Mouse (Mus musculus): ENCODE measurements around the gene Olfr521.
"Not testable (repeated sequence)": the region's sequence is repeated elsewhere in the genome, so short reads cannot be mapped to it uniquely, and the experiment has no call there.

Olfr521 gene

GRCm38 (mm10) chr7:99805340-99805739, 42.0 kb downstream of the Olfr521 start:
- DNase-seq (ENCODE audit: low read depth in 2 of 2, low spot score in 2 of 2): no peak

- not testable (repeated sequence) for DNase-seq (ENCODE audit: low read depth in 2 of 2, low spot score in 2 of 2)
Measured at GRCm38 (mm10) chr7:99807043-99807442, 43.7 kb downstream of the Olfr521 start.

DNA sequence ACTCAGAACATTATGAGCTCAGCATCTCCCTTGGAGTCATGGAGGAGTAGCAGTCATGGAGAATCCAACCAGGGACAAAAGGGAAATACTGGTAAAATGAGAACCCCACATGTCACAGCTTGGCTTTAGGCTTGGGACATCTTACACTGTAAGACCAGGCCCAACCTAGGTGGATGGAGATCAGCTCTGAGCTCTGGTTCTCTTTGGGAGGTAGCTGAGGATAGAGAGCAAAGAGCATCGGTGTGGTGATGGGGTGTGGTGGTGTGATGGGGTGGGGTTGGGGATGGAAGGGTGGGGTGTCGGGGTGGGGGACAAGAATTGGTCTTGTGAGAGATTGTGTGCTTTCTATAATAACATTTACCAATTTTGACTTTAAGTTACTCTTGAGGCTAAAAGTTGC, 47.5 kb downstream of the Olfr521 start:
- DNase-seq (ENCODE audit: low read depth in 2 of 2, low spot score in 2 of 2): no peak

DNA sequence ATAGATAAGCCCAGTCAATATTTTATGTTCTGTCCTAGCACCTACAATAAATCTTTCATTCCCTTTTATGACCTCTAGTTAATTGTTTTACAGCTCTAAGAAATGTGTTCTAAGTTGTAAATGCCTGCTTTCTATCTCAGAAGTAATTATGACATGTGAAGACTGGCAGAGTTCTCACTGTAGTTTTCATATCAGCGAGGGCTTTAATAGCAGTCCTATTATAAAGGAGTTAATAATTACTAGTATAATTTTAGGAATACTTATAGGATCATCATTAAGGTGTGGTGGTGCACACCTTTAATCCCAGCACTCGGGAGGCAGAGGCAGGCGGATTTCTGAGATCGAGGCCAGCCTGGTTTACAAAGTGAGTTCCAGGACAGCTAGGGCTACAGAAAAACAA, 48.4 kb downstream of the Olfr521 start:
- no peak for DNase-seq (ENCODE audit: low read depth in 2 of 2, low spot score in 2 of 2)

- DNase-seq (ENCODE audit: low read depth in 2 of 2, low spot score in 2 of 2): peak; percentile 47 to 64
Measured at GRCm38 (mm10) chr7:99813394-99813793, 50.1 kb downstream of the Olfr521 start.

DNA sequence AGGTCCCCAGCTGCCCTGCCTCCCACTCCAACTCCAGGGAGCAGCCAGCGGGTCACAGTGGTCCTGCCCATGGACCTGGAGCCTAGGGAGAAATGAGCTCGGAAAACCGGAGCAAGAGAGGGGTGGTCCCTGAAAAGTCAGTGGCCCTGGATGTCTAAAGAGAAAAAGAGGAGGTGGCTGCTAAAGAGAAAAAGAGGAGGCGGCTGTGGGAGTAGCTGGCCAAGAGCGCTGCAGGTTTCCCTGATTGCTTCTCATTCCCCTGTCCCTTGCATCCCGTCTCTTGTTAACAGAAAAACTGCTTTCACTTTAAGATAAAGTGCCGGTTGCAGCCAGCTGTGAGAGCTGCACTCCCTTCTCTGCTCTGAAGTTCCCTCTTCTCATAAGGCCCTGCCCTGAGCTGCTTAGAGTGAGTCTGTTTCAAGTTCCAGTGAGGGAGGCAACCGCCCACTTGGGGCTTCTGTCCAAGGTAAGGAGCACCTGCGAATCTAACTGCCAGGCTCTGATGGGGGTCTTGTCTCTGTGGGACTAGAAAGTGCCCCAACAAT, 54.9 kb downstream of the Olfr521 start:
- DNase-seq (ENCODE audit: low read depth in 2 of 2, low spot score in 2 of 2): peak in 1 of 2 experiments; percentile 37
